Comparison of ENCODE assay signal across 10 mouse cellular contexts in genomic region chr11:118907471-118908401, GRCm38 (mm10). TPM values are rescaled to one million over a fixed set of nuclear protein-coding genes. Genes with fewer than 3 reads are reported as not detected.
DNase-seq lines count a peak whose midpoint lies in the region; ATAC-seq and TF ChIP-seq lines count a peak whose summit lies in the region.
"Had no signal": no experiment of that assay in that cellular context is flagged by ENCODE, and none has a peak within 500 bp of the region (broad histone marks: within the 10 kb centered on the region; RNA-seq: fewer than 3 reads in every experiment).

No protein-coding gene starts in this region.

- H3K27ac ChIP-seq in heart, embryonic 10.5 days = no peak overlapping the region
- no peak overlapping the region for H3K27ac ChIP-seq in ES-Bruce4 (ENCODE audit: insufficient read depth, low read length)
- H3K27ac ChIP-seq in forebrain, embryonic 14.5 days (ENCODE audit: low read depth, low read length) = peak overlapping the region; percentile 93
- no peak overlapping the region; the same call in 1 of the 2 replicates for H3K27ac ChIP-seq in midbrain, embryonic 11.5 days (ENCODE audit: low read depth, low read length)
- H3K27ac ChIP-seq: heart, embryonic 15.5 days had no signal

- no peak for TF ChIP-seq POLR2A in ES-Bruce4 (IDR thresholded peaks at IDR 0.05; ENCODE audit: insufficient read depth, low read length)

- DNase-seq in heart, embryonic 10.5 days (ENCODE audit: low spot score) = no peak
- DNase-seq in heart, adult 11 months = no peak
- peak; percentile 53 for DNase-seq in forebrain, embryonic 14.5 days (ENCODE audit: low spot score)
- DNase-seq in midbrain, embryonic 11.5 days (ENCODE audit: low spot score, missing footprints) = peak; percentile 92
- no peak for DNase-seq in gastrocnemius, postnatal 25 days
- no peak for DNase-seq in adrenal gland, postnatal 36 days
- no peak for DNase-seq in spleen, postnatal 4 days (ENCODE audit: low spot score in 2 of 2)
- DNase-seq: B cell, adult 2 months had no signal

- peak overlapping the region; percentile 92 for H3K4me2 ChIP-seq in forebrain, embryonic 14.5 days (ENCODE audit: low read length)
- H3K4me2 ChIP-seq in midbrain, embryonic 11.5 days = peak overlapping the region; percentile 98

- H3K36me3 ChIP-seq in heart, embryonic 10.5 days = no peaks in the 10 kb centered on the region
- H3K36me3 ChIP-seq in ES-Bruce4 (ENCODE audit: control insufficient read depth, insufficient read depth, low read length, poor library complexity, severe bottlenecking) = no peaks in the 10 kb centered on the region
- no peaks in the 10 kb centered on the region for H3K36me3 ChIP-seq in forebrain, embryonic 14.5 days (ENCODE audit: control insufficient read depth, insufficient read depth, low read length)
- no peaks in the 10 kb centered on the region for H3K36me3 ChIP-seq in midbrain, embryonic 11.5 days (ENCODE audit: control insufficient read depth, insufficient read depth, low read length)
- H3K36me3 ChIP-seq: heart, embryonic 15.5 days had no signal

- 0 out of 2 replicates have a peak overlapping the region, but pooled peaks have one; percentile 69 for H3K9ac ChIP-seq in ES-Bruce4 (ENCODE audit: low read depth, poor library complexity, severe bottlenecking)
- H3K9ac ChIP-seq in forebrain, embryonic 14.5 days (ENCODE audit: low read length) = peak overlapping the region; percentile 89
- H3K9ac ChIP-seq in midbrain, embryonic 11.5 days (ENCODE audit: low read length) = peak overlapping the region; percentile 87
- H3K9ac ChIP-seq: heart, embryonic 15.5 days had no signal

- no peak for TF ChIP-seq EP300 in ES-Bruce4 (IDR thresholded peaks at IDR 0.05; ENCODE audit: insufficient read depth, low read depth, low read length)

- H3K4me1 ChIP-seq in heart, embryonic 10.5 days = peaks cover 53% of the 10 kb centered on the region
- no peaks in the 10 kb centered on the region for H3K4me1 ChIP-seq in ES-Bruce4 (ENCODE audit: control insufficient read depth, insufficient read depth, low read length)
- H3K4me1 ChIP-seq in forebrain, embryonic 14.5 days (ENCODE audit: control insufficient read depth, insufficient read depth, low read length) = peaks cover 16% of the 10 kb centered on the region
- H3K4me1 ChIP-seq in midbrain, embryonic 11.5 days (ENCODE audit: control insufficient read depth, insufficient read depth, low read length) = peaks cover 38% of the 10 kb centered on the region

- peak overlapping the region; percentile 70 for H3K4me3 ChIP-seq in heart, embryonic 10.5 days
- no peak overlapping the region for H3K4me3 ChIP-seq in ES-Bruce4 (ENCODE audit: low read depth, low read length)
- peak overlapping the region; percentile 79 for H3K4me3 ChIP-seq in forebrain, embryonic 14.5 days (ENCODE audit: low read depth, low read length)
- peak overlapping the region; percentile 72 for H3K4me3 ChIP-seq in midbrain, embryonic 11.5 days (ENCODE audit: low read depth, low read length)

- peaks cover 85% of the 10 kb centered on the region for H3K27me3 ChIP-seq in heart, embryonic 10.5 days (ENCODE audit: insufficient read depth, poor library complexity, severe bottlenecking)
- H3K27me3 ChIP-seq in ES-Bruce4 (ENCODE audit: control insufficient read depth, insufficient read depth, low read length, poor library complexity, severe bottlenecking) = peaks cover 22% of the 10 kb centered on the region
- H3K27me3 ChIP-seq in forebrain, embryonic 14.5 days (replicated peaks; ENCODE audit: control insufficient read depth, insufficient read depth, low read length) = peaks cover 14% of the 10 kb centered on the region; the same call in 1 of the 2 replicates
- peaks cover 35% of the 10 kb centered on the region for H3K27me3 ChIP-seq in midbrain, embryonic 11.5 days (ENCODE audit: control insufficient read depth, insufficient read depth, low read length)

- no peak for ATAC-seq in forebrain, embryonic 14.5 days
- no peak for ATAC-seq in midbrain, embryonic 11.5 days (ENCODE audit: low FRiP score)

- no peak for TF ChIP-seq CTCF in ES-Bruce4 (IDR thresholded peaks at IDR 0.05; ENCODE audit: low read depth, low read length)

- H3K9me3 ChIP-seq in heart, embryonic 10.5 days = no peaks in the 10 kb centered on the region
- H3K9me3 ChIP-seq in ES-Bruce4 (replicated peaks; ENCODE audit: control insufficient read depth, insufficient read depth, low read length, poor library complexity, severe bottlenecking) = no peaks in the 10 kb centered on the region
- no peaks in the 10 kb centered on the region for H3K9me3 ChIP-seq in forebrain, embryonic 14.5 days (replicated peaks; ENCODE audit: control insufficient read depth, low read length)
- no peaks in the 10 kb centered on the region for H3K9me3 ChIP-seq in midbrain, embryonic 11.5 days (ENCODE audit: control insufficient read depth, low read length)
- H3K9me3 ChIP-seq: heart, embryonic 15.5 days had no signal

- 3% methylated on average over 43 of the region's 43 CpGs for WGBS in heart, embryonic 10.5 days
- WGBS in forebrain, embryonic 14.5 days = 1% methylated on average over 42 of the region's 43 CpGs
- WGBS in midbrain, embryonic 11.5 days = 1% methylated on average over 43 of the region's 43 CpGs

RNA-seq across cellular contexts. Expression of gene Rbfox3, which starts 3.7 kb away (rescaled TPM):
- 0.14 and 0.60 TPM in 2 replicates for polyA plus RNA-seq in heart, embryonic 10.5 days (2016; fragmentation: Nextera tagmentation; extraction: Ambion mirVana)
- polyA plus RNA-seq in ES-Bruce4 (2011; ENCODE audit: insufficient read depth, insufficient read length, low read depth, missing spikeins) = 0.78 and 0.85 TPM in 2 replicates
- 28.2 and 32.3 TPM in 2 replicates for polyA plus RNA-seq in forebrain, embryonic 14.5 days (2014; fragmentation: Nextera tagmentation; extraction: Ambion mirVana)
- 7.1 and 8.2 TPM in 2 replicates for polyA plus RNA-seq in midbrain, embryonic 11.5 days (2014; fragmentation: Nextera tagmentation; extraction: Ambion mirVana)
- under 1 TPM; 0.16 to 0.28 TPM for total RNA-seq in gastrocnemius, postnatal 25 days (2021)
- total RNA-seq in adrenal gland, postnatal 36 days (2021) = 1 to 10 TPM; 5.5 to 6.0 TPM

Comparison
In these comparisons a context has a peak if more than half of its experiments do, and no peak if none do; other contexts are left out.
1. DNase-seq: peak in forebrain, embryonic 14.5 days (single experiment) and midbrain, embryonic 11.5 days (single experiment); none in heart, embryonic 10.5 days (single experiment), heart, adult 11 months (single experiment), gastrocnemius, postnatal 25 days (single experiment), adrenal gland, postnatal 36 days (0 of 2) and spleen, postnatal 4 days (0 of 2).
2. Peak in every context shown above with its lines, with median percentiles within 50 percentile points of each other: H3K9ac ChIP-seq.